Mouse (Mus musculus) embryonic facial prominence, embryonic 13.5 days (tissue): ENCODE measurements around the gene Aqp5. TPM values are rescaled to one million over a fixed set of nuclear protein-coding genes. Genes with fewer than 3 reads are reported as not detected.

Experiments
- ATAC-seq: fragments of 200-750 bp; cut with Nextera tagmentation; 2 replicates; pipeline ENCODE4 v1.8.0; 2017; ENCODE audit warnings: low read depth; ENCODE audit not compliant: insufficient number of reproducible peaks, insufficient read depth, low FRiP score, low TSS enrichment
- H3K27ac ChIP-seq: fragments of 300-500 bp; sonication (generic); 2 replicates; pipeline ENCODE4 v1.5.1; 2015; ENCODE audit warnings: moderate library complexity, mild to moderate bottlenecking, inconsistent platforms
- H3K27me3 ChIP-seq: fragments of 300-500 bp; sonication (generic); 2 replicates; pipeline ENCODE4 v1.6.1; 2015; ENCODE audit warnings: mild to moderate bottlenecking, inconsistent platforms
- H3K36me3 ChIP-seq: fragments of 300-500 bp; sonication (generic); 2 replicates; pipeline ENCODE4 v1.6.1; 2015; ENCODE audit warnings: mild to moderate bottlenecking, inconsistent platforms
- H3K4me1 ChIP-seq: fragments of 300-500 bp; sonication (generic); 2 replicates; pipeline ENCODE4 v1.6.1; 2015; ENCODE audit warnings: inconsistent platforms
- H3K4me2 ChIP-seq: fragments of 300-500 bp; sonication (generic); 2 replicates; pipeline ENCODE4 v1.6.1; 2015; ENCODE audit warnings: moderate library complexity, mild to moderate bottlenecking, inconsistent platforms
- H3K4me3 ChIP-seq: fragments of 300-500 bp; sonication (generic); 2 replicates; pipeline ENCODE4 v1.5.1; 2015; ENCODE audit warnings: mild to moderate bottlenecking, inconsistent platforms
- H3K9ac ChIP-seq: fragments of 300-500 bp; sonication (generic); 2 replicates; pipeline ENCODE4 v1.6.1; 2015; ENCODE audit warnings: mild to moderate bottlenecking, inconsistent platforms
- H3K9me3 ChIP-seq: fragments of 300-500 bp; sonication (generic); 2 replicates; pipeline ENCODE4 v1.6.1; 2016; ENCODE audit warnings: inconsistent platforms
- WGBS: fragments of 180-500 bp; shearing (Covaris S2); methylation state at CpG from one replicate; pipeline ENCODE4 v1.1.7; 2015; ENCODE audit warnings: mixed read lengths; 5-methylcytosine and 5-hydroxymethylcytosine counted together
- polyA plus RNA-seq: library from polyadenylated mRNA; unstranded; fragments of >200 nt; fragmentation: Nextera tagmentation; extraction: Ambion mirVana; gene quantifications from 2 replicates; pipeline ENCODE4 v1.2.1, GENCODE M21; 2015

Aqp5 gene
- polyA plus RNA-seq, 1 experiment from 2014 or later = 0.24 TPM

- Histone ChIP-seq H3K9ac (no peak overlapping the region), H3K4me1 (peaks cover 42% of the 10 kb centered on the region), H3K27ac (no peak overlapping the region), H3K9me3 (no peaks in the 10 kb centered on the region), H3K4me2 (no peak overlapping the region), H3K27me3 (no peaks in the 10 kb centered on the region), H3K4me3 (no peak overlapping the region), H3K36me3 (peaks cover 32% of the 10 kb centered on the region)
- WGBS = 85% methylated on average over 10 of the region's 10 CpGs
- no peak for ATAC-seq
These were observed 53.2 kb downstream of the Aqp5 start for GRCm38 (mm10) chr15:99643832-99644231.

Other genes starting within 250 kb of the Aqp5 start
- 29.0 and 29.5 TPM in 2 replicates for gene Fmnl3, start 220.3 kb upstream of the Aqp5 start, polyA plus RNA-seq
- 266 and 285 TPM in 2 replicates for gene Tmbim6, start 197.9 kb upstream of the Aqp5 start, polyA plus RNA-seq
- gene Nckap5l, start 133.0 kb upstream of the Aqp5 start, polyA plus RNA-seq = 9.4 and 10.3 TPM in 2 replicates
- gene Bcdin3d, start 116.1 kb upstream of the Aqp5 start, polyA plus RNA-seq = 16.3 and 17.3 TPM in 2 replicates
- gene Faim2, start 62.6 kb upstream of the Aqp5 start, polyA plus RNA-seq = 0.14 and 0.50 TPM in 2 replicates
- not detected in 2 replicates for gene Aqp2, start 11.7 kb upstream of the Aqp5 start, polyA plus RNA-seq
- not detected in 2 replicates for gene Aqp6, start 10.6 kb downstream of the Aqp5 start, polyA plus RNA-seq
- 131 and 132 TPM in 2 replicates for gene Racgap1, start 60.9 kb downstream of the Aqp5 start, polyA plus RNA-seq
- gene Asic1, start 79.6 kb downstream of the Aqp5 start, polyA plus RNA-seq = 3.3 and 4.2 TPM in 2 replicates
- 55.0 and 73.1 TPM in 2 replicates for gene Smarcd1, start 111.3 kb downstream of the Aqp5 start, polyA plus RNA-seq
- not detected in 2 replicates for gene Gm17349, start 114.7 kb downstream of the Aqp5 start, polyA plus RNA-seq
- 0.37 and 1.0 TPM in 2 replicates for gene Gpd1, start 126.7 kb downstream of the Aqp5 start, polyA plus RNA-seq
- gene Cox14, start 134.8 kb downstream of the Aqp5 start, polyA plus RNA-seq = 144 and 179 TPM in 2 replicates
- gene Cers5, start 182.1 kb downstream of the Aqp5 start, polyA plus RNA-seq = 70.8 and 71.5 TPM in 2 replicates